In genomic region chr1:62986267-62986666, GRCm38 (mm10) we compare ENCODE assay signal across 8 mouse cellular contexts.
DNase-seq lines count a peak whose midpoint lies in the region; ATAC-seq and TF ChIP-seq lines count a peak whose summit lies in the region.

No protein-coding gene starts in this region.

- peak overlapping the region; percentile 64; the same call in 1 of the 2 replicates for H3K27ac ChIP-seq in heart, embryonic 10.5 days
- no peak overlapping the region for H3K27ac ChIP-seq in kidney, embryonic 15.5 days
- no peak overlapping the region for H3K27ac ChIP-seq in liver, adult 2 months (replicated peaks; ENCODE audit: insufficient read depth, low read depth, low read length)

- TF ChIP-seq POLR2A in liver, adult 2 months (IDR thresholded peaks at IDR 0.05; ENCODE audit: extremely low read depth, insufficient read depth, low read length), result no peak

- H3K9ac ChIP-seq in kidney, embryonic 15.5 days, result no peak overlapping the region
- H3K9ac ChIP-seq in liver, adult 2 months (ENCODE audit: low read depth, low read length), result no peak overlapping the region

- no peaks in the 10 kb centered on the region for H3K79me2 ChIP-seq in liver, adult 2 months (ENCODE audit: control insufficient read depth, insufficient read depth, low read length)

- H3K9me3 ChIP-seq in heart, embryonic 10.5 days, result no peaks in the 10 kb centered on the region
- no peaks in the 10 kb centered on the region for H3K9me3 ChIP-seq in kidney, embryonic 15.5 days (replicated peaks)

- DNase-seq in urinary bladder, postnatal 25 days (ENCODE audit: low spot score), result peak; percentile 43
- no peak for DNase-seq in urinary bladder, adult 2 months (ENCODE audit: low spot score)
- peak; percentile 75 to 79 for DNase-seq in cerebellum, postnatal 10 days
- DNase-seq in heart, embryonic 10.5 days (ENCODE audit: low spot score), result peak; percentile 68
- DNase-seq in liver, adult 2 months (ENCODE audit: extremely low read depth, low read depth, low spot score), result peak; percentile 73
- DNase-seq in natural killer cell, adult 2 months (ENCODE audit: low spot score in 2 of 2), result peak; percentile 3 to 19
- DNase-seq in yolk sac, embryonic 10.5 days (ENCODE audit: low spot score), result no peak

- 28% methylated on average over 7 of the region's 7 CpGs for WGBS in heart, embryonic 10.5 days
- WGBS in kidney, embryonic 15.5 days, result 21% methylated on average over 7 of the region's 7 CpGs
- WGBS in liver, adult 2 months, result 12% methylated on average over 7 of the region's 7 CpGs

- H3K4me3 ChIP-seq in heart, embryonic 10.5 days, result peak overlapping the region; percentile 44
- H3K4me3 ChIP-seq in kidney, embryonic 15.5 days (replicated peaks), result no peak overlapping the region; the same call in 1 of the 2 replicates
- no peak overlapping the region for H3K4me3 ChIP-seq in liver, adult 2 months (ENCODE audit: insufficient read depth, low read depth, low read length)

- no peak for ATAC-seq in kidney, embryonic 15.5 days (replicated peaks; ENCODE audit: low FRiP score)

- TF ChIP-seq CTCF in liver, adult 2 months (IDR thresholded peaks at IDR 0.05; ENCODE audit: low read depth, low read length), result peak; percentile 46; the same call in 1 of the 2 replicates

- H3K36me3 ChIP-seq in heart, embryonic 10.5 days, result no peaks in the 10 kb centered on the region
- H3K36me3 ChIP-seq in kidney, embryonic 15.5 days, result no peaks in the 10 kb centered on the region
- H3K36me3 ChIP-seq in liver, adult 2 months (ENCODE audit: control insufficient read depth, insufficient read depth, low read length), result no peaks in the 10 kb centered on the region

- H3K4me2 ChIP-seq in kidney, embryonic 15.5 days, result peak overlapping the region; percentile 36

- H3K27me3 ChIP-seq in heart, embryonic 10.5 days (ENCODE audit: insufficient read depth, poor library complexity, severe bottlenecking), result no peaks in the 10 kb centered on the region
- no peaks in the 10 kb centered on the region for H3K27me3 ChIP-seq in kidney, embryonic 15.5 days
- H3K27me3 ChIP-seq in liver, adult 2 months (ENCODE audit: control insufficient read depth, insufficient read depth, low read length), result no peaks in the 10 kb centered on the region

- peaks cover 24% of the 10 kb centered on the region for H3K4me1 ChIP-seq in heart, embryonic 10.5 days
- H3K4me1 ChIP-seq in kidney, embryonic 15.5 days, result peaks cover 12% of the 10 kb centered on the region
- H3K4me1 ChIP-seq in liver, adult 2 months (ENCODE audit: control insufficient read depth, insufficient read depth, low read length), result 0 out of 2 replicates have a peak, but pooled peaks cover 2% of the 10 kb centered on the region

Comparison
In these comparisons a context has a peak if more than half of its experiments do, and no peak if none do; other contexts are left out.
1. DNase-seq: peak in urinary bladder, postnatal 25 days (single experiment), cerebellum, postnatal 10 days (2 of 2), heart, embryonic 10.5 days (single experiment), liver, adult 2 months (single experiment) and natural killer cell, adult 2 months (2 of 2); none in urinary bladder, adult 2 months (single experiment) and yolk sac, embryonic 10.5 days (single experiment).